Mouse (Mus musculus) E14TG2a.4 (cell line): Measurements from ENCODE around the gene Rps6kb1.

Source experiments
- CTCF ChIP-seq: conservative IDR thresholded peaks from 2 replicates; pipeline ENCODE4 v1.5.1; 2014; ENCODE audit warnings: low read length
- POU5F1 ChIP-seq: IDR thresholded peaks from 2 replicates; pipeline ENCODE4 v1.6.1; 2014; ENCODE audit warnings: low read length, borderline replicate concordance

DNA sequence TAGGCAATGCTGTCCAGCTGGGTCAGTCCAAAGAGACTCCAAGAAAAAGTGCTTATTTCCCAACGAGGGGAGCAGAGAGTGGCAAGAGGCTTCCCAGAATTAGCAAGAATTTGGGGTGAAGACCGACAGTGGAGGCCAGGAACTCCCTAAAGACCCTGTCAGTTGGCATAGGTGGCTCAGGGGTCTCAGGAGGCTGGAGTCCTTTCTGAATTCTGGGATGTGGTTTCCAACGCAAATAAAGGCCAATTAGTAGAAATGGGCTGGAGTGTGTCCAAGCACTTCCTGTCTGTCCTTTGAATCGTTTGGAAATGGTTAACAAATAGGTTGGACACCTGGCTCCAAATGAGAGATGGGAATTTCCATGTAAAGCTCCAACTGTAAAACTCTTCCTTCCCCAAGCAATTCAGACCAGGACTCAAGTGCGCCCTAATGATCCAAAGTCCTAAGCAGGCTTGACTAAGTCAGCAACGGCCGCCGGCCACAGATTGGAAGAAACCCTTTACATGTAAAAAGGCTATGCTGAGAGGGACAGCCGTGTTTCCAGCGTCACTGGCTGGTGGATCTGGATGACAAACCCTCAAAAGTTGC is 35.2 kb upstream of the Rps6kb1 start:
- TF ChIP-seq CTCF (no peak), POU5F1 (no peak)
